Mouse (Mus musculus): ENCODE data around the gene Letmd1. TPM values are rescaled to one million over a fixed set of nuclear protein-coding genes. Genes with fewer than 3 reads are reported as not detected.
A peak's percentile ranks its signal among the peaks of the same experiment; 100 is the strongest.

Gene Letmd1
- polyA plus RNA-seq, 1 experiment = 45.7 TPM

- Histone ChIP-seq H3K27ac (ENCODE audit: insufficient read depth, low read depth, low read length) (peak overlapping the region; percentile 97), H3K4me3 (ENCODE audit: insufficient read depth, low read length) (no peak overlapping the region; the same call in 1 of the 2 replicates), H3K4me1 (ENCODE audit: control insufficient read depth, insufficient read depth, low read length) (peaks cover 26% of the 10 kb centered on the region)
- TF ChIP-seq CTCF (IDR thresholded peaks at IDR 0.05; ENCODE audit: low read depth, low read length) (no peak), POLR2A (IDR thresholded peaks at IDR 0.05; ENCODE audit: borderline replicate concordance, low read depth, low read length) (no peak)
These were observed 19.3 kb upstream of the Letmd1 start for GRCm38 (mm10) chr15:100449495-100449894.

- Histone ChIP-seq H3K27ac (ENCODE audit: insufficient read depth, low read depth, low read length) (no peak overlapping the region), H3K4me1 (ENCODE audit: control insufficient read depth, insufficient read depth, low read length) (peaks cover 26% of the 10 kb centered on the region), H3K4me3 (ENCODE audit: insufficient read depth, low read length) (no peak overlapping the region)
- TF ChIP-seq POLR2A (IDR thresholded peaks at IDR 0.05; ENCODE audit: borderline replicate concordance, low read depth, low read length) (no peak), CTCF (IDR thresholded peaks at IDR 0.05; ENCODE audit: low read depth, low read length) (no peak)
These were observed 17.6 kb upstream of the Letmd1 start for GRCm38 (mm10) chr15:100451245-100451644.

- H3K4me3 ChIP-seq (ENCODE audit: insufficient read depth, low read length) = no peak overlapping the region
- H3K4me1 ChIP-seq (ENCODE audit: control insufficient read depth, insufficient read depth, low read length) = peaks cover 21% of the 10 kb centered on the region
- no peak overlapping the region for H3K27ac ChIP-seq (ENCODE audit: insufficient read depth, low read depth, low read length)
- TF ChIP-seq POLR2A (IDR thresholded peaks at IDR 0.05; ENCODE audit: borderline replicate concordance, low read depth, low read length) (no peak), CTCF (IDR thresholded peaks at IDR 0.05; ENCODE audit: low read depth, low read length) (no peak)
These were observed 16.3 kb upstream of the Letmd1 start for GRCm38 (mm10) chr15:100452486-100452885.

GRCm38 (mm10) chr15:100456356-100456991 is 12.3 kb upstream of the Letmd1 start:
- H3K4me1 ChIP-seq (ENCODE audit: control insufficient read depth, insufficient read depth, low read length) = peaks cover 9% of the 10 kb centered on the region
- TF ChIP-seq CTCF (IDR thresholded peaks at IDR 0.05; ENCODE audit: low read depth, low read length) (no peak), POLR2A (IDR thresholded peaks at IDR 0.05; ENCODE audit: borderline replicate concordance, low read depth, low read length) (no peak)
- H3K4me3 ChIP-seq (ENCODE audit: insufficient read depth, low read length) = no peak overlapping the region
- H3K27ac ChIP-seq (ENCODE audit: insufficient read depth, low read depth, low read length) = no peak overlapping the region

DNA sequence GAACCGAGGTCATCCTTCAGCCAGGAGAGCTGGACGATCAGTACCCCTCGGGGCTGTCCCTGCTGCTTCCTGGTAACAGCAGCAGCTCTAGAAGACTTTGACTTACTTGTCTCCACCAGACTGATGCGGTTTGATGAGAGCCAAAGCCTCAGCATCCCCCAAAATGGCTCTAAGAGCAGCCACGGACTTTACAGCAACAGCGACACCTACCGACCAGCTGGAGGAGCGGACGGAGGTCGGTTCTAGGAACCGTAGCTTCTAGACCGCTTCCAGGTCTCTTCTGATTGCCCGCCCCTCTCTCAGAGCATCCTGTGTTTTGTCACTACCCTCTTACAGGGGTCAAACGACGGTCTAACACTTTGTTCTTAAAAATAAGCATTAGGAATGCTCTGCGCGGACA is 11.5 kb upstream of the Letmd1 start:
- Histone ChIP-seq H3K4me3 (ENCODE audit: insufficient read depth, low read length) (peak overlapping the region; percentile 13; the same call in 1 of the 2 replicates), H3K27ac (ENCODE audit: insufficient read depth, low read depth, low read length) (no peak overlapping the region), H3K4me1 (ENCODE audit: control insufficient read depth, insufficient read depth, low read length) (peaks cover 15% of the 10 kb centered on the region)
- peak; percentile 94 for TF ChIP-seq CTCF (IDR thresholded peaks at IDR 0.05; ENCODE audit: low read depth, low read length)
- TF ChIP-seq POLR2A (IDR thresholded peaks at IDR 0.05; ENCODE audit: borderline replicate concordance, low read depth, low read length) = no peak

DNA sequence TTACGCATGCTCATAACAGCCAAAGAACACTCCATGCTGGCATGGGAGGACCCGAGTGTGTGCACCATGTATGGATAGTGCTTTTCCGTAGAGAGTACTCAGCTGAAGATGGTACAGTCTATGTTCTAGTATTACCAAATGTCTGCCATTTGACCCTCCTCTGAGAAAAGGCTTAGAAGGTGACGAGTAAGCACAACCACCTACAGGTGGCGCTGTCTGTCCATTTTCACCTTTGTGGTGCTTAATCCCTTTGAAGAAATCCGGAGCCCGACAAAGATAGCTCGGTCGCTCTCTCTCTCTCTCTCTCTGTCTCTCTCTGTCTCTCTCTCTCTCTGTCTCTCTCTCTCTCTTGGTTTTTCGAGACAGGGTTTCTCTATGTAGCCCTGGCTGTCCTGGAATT is 10.8 kb upstream of the Letmd1 start:
- Histone ChIP-seq H3K4me1 (ENCODE audit: control insufficient read depth, insufficient read depth, low read length) (peaks cover 22% of the 10 kb centered on the region), H3K27ac (ENCODE audit: insufficient read depth, low read depth, low read length) (no peak overlapping the region), H3K4me3 (ENCODE audit: insufficient read depth, low read length) (no peak overlapping the region)
- TF ChIP-seq POLR2A (IDR thresholded peaks at IDR 0.05; ENCODE audit: borderline replicate concordance, low read depth, low read length) (no peak), CTCF (IDR thresholded peaks at IDR 0.05; ENCODE audit: low read depth, low read length) (no peak)

DNA sequence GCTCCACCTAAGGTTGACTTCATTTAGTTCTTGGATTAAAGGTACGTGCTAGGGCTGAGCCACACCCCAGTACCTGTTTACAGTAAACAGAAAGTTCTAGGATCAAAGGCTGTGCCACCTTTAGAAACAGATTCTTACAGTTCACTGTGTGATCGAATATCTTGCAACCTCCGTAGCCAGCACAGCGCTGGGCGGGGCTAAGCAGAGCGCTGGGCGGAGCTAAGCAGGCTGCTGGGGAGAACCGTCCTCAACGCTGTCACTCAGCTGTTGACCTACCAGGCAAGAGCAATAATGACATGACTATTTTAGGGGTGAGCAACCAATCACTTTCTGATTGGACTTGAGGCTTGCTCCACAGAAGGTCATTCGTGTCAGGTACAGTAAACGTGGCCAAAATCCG is 7.9 kb upstream of the Letmd1 start:
- Histone ChIP-seq H3K4me1 (ENCODE audit: control insufficient read depth, insufficient read depth, low read length) (peaks cover 22% of the 10 kb centered on the region), H3K27ac (ENCODE audit: insufficient read depth, low read depth, low read length) (peak overlapping the region; percentile 84), H3K4me3 (ENCODE audit: insufficient read depth, low read length) (no peak overlapping the region)
- TF ChIP-seq POLR2A (IDR thresholded peaks at IDR 0.05; ENCODE audit: borderline replicate concordance, low read depth, low read length) (no peak), CTCF (IDR thresholded peaks at IDR 0.05; ENCODE audit: low read depth, low read length) (no peak)

DNA sequence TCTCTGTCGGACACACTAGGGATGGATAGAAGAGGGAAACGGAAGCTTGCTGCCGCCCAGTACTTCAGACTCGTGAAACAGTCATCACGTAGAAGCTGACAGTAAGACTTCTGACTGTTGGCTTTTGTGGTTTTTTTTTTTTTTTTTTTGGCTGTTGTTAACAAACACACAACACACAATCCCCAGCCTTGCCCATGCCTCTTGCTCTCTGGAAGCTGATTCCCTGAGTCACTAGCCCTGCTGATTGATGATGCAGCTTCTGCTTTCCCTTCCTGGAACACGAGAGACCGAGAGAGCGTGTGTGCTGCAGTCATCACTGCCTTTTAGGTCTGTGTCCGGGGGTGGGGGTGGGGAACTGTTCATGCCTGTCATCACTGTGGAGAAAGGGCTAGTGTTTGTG is 7.2 kb upstream of the Letmd1 start:
- H3K4me1 ChIP-seq (ENCODE audit: control insufficient read depth, insufficient read depth, low read length) = peaks cover 22% of the 10 kb centered on the region
- TF ChIP-seq CTCF (IDR thresholded peaks at IDR 0.05; ENCODE audit: low read depth, low read length) (no peak), POLR2A (IDR thresholded peaks at IDR 0.05; ENCODE audit: borderline replicate concordance, low read depth, low read length) (no peak)
- H3K27ac ChIP-seq (ENCODE audit: insufficient read depth, low read depth, low read length) = peak overlapping the region; percentile 84
- no peak overlapping the region for H3K4me3 ChIP-seq (ENCODE audit: insufficient read depth, low read length)

DNA sequence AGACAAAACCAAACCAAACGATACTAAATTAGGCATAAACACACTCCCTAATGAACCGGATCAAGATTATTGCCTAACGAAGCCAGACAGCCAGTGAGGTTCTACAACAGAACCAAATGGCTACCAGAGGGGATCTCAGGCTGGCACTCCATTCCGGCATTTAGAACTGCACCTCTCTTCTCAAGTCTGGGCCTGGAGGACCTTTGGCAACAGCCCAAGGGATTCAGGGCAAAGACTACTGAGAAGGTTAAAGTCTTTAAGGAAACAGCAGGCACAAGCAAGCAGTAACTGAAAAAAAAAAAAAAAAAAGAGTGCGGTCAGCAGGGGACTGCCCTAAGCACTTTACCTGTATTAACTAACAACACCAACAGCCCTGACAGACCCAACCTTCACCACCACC is 6.7 kb upstream of the Letmd1 start:
- H3K27ac ChIP-seq (ENCODE audit: insufficient read depth, low read depth, low read length) = peak overlapping the region; percentile 84
- TF ChIP-seq CTCF (IDR thresholded peaks at IDR 0.05; ENCODE audit: low read depth, low read length) (no peak), POLR2A (IDR thresholded peaks at IDR 0.05; ENCODE audit: borderline replicate concordance, low read depth, low read length) (no peak)
- H3K4me3 ChIP-seq (ENCODE audit: insufficient read depth, low read length) = no peak overlapping the region
- peaks cover 22% of the 10 kb centered on the region for H3K4me1 ChIP-seq (ENCODE audit: control insufficient read depth, insufficient read depth, low read length)

GRCm38 (mm10) chr15:100463712-100464111 is 5.1 kb upstream of the Letmd1 start:
- no peak for TF ChIP-seq POLR2A (IDR thresholded peaks at IDR 0.05; ENCODE audit: borderline replicate concordance, low read depth, low read length)
- TF ChIP-seq CTCF (IDR thresholded peaks at IDR 0.05; ENCODE audit: low read depth, low read length) = peak; percentile 60
- Histone ChIP-seq H3K27ac (ENCODE audit: insufficient read depth, low read depth, low read length) (no peak overlapping the region), H3K4me1 (ENCODE audit: control insufficient read depth, insufficient read depth, low read length) (peaks cover 25% of the 10 kb centered on the region), H3K4me3 (ENCODE audit: insufficient read depth, low read length) (no peak overlapping the region)
